Mouse (Mus musculus) spleen, embryonic (tissue): ENCODE measurements at regions not wholly inside any gene's neighbourhood (a gene's known extent, or its start where the extent isn't known, plus 50 kb on each side); places are given as distances from the start of the nearest gene placed in this dataset.

Source experiments
- CTCF ChIA-PET: fragments of 350-600 bp; sonication (Branson Sonifier 250); formaldehyde crosslinking; loops from one replicate; lab custom pipeline; 2022; lab: Charles Lee

DNA sequence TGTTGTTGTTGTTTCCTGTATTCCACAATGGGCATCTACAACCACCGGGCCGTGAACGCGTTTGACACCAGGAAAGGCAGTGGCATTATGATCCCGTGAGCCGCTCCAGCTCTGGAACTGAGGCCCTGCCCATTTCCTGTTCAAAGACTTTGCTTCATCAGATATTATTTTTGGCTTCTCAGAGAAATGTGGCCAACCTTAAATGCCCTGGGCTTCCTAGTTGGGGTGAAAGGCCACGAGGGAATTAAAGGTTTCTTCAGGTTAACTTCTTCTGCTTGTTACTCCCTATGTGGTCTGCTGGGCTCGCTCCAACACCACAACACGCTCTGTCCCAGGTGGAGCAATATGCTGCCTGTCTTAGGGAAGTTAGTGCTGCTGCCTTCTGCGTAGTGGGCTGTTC, 249.8 kb downstream of the Cog6 start:
- CTCF ChIA-PET: interaction anchor here (0.5 kb wide), 1 partner anchor 59 kb away, joined by 9 read pairs; no protein-coding TSS in a partner anchor

DNA sequence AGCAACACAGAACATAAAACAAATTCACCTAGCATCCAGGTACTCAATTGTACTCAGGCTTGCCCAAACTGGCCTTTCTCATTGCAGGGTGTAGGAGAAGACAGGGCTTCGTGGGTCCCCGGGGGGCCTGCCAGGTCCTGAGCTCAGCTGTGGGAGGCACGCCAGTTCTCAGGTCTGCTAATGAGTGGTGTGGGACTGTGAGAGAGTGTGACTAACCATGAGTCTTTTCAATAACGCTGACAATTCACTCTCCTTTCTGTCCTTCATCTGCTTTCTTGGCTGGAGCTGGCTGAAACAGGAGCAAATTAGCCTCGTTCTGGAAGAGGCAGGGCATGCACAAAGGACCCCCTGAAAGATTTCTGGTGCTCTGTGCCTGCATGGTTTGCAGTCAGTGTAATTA, 250.2 kb downstream of the Cog6 start:
- CTCF ChIA-PET: no interaction called here

DNA sequence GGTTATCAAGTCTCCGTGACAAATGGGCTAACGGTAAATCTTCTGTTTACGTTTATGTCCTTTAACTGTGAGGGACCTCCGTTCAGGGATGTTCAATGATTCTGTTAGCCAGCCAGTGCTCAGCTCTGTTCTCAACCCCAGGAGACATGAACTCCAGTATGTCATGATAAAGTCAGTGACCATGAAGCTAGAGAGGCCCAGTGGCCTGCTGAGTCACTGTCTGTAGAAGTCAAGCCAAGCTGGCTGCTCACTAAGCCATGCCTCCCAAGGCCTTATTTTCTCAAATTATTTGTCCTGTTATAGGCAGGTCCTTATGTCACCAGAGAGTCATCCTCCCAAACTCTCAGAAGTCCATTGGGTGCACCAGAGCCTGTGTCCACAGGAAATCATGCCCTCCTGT, 252.9 kb downstream of the Cog6 start:
- CTCF ChIA-PET: no interaction called here

DNA sequence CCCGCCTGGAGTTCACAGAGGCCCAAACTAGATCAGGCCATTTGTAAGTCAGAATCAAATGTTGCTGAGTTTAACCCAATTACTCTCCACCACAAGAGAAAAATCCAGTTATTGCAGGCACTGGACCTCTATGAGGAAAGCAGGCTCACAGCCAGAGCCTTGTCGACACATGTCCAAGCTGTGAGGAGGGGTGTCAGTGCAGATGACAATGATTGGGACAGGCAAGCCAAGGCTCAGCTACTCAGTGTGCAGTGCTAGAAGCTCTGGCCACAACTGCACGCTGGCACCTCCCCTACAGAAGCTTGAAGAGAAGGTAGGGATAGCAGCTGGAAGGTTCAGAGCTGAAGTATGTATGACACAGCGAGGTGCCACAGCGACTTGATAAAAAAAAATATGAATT, 253.4 kb downstream of the Cog6 start:
- CTCF ChIA-PET: no interaction called here

DNA sequence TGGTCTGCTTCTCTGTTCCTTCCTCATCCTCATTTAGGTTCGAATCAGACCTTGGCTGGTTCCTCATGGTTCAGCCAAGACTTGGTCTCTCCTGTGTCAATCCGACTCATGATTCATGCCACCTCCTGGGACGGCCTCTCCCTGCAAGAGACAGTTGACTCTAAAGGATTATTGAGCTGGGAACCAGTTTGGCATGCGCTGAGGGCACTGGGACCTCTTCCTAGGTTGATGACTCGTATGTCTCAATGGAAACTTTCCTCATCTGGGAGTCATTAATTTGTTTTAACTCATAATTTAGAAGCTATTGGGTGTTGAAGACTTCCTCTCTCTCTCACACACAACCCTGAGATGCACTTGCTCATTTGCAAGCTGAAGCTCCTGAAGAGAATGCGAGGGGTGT, 254.5 kb downstream of the Cog6 start:
- CTCF ChIA-PET: no interaction called here

DNA sequence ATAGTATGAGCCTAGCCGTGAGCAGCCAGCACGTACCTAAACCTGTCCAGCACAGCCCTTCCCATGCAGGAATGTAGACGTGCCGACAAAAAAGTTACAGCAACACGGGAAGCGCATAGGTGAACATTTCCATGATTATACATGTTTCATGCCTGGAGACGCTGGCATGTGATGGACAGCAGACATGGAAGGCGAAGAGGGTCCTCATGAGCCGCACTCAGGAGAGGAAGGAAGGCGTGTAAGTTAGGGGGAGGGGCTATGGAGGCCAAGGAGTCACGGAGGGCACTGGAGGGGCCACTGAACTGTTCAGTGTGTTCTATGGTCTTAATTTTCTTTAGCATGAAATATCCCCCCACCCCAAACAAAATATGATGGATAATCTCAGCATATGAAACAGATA, 257.2 kb downstream of the Cog6 start:
- CTCF ChIA-PET: interaction anchor here (1.3 kb wide), 1 partner anchor 502 kb away, joined by 8 read pairs; no protein-coding TSS in a partner anchor

DNA sequence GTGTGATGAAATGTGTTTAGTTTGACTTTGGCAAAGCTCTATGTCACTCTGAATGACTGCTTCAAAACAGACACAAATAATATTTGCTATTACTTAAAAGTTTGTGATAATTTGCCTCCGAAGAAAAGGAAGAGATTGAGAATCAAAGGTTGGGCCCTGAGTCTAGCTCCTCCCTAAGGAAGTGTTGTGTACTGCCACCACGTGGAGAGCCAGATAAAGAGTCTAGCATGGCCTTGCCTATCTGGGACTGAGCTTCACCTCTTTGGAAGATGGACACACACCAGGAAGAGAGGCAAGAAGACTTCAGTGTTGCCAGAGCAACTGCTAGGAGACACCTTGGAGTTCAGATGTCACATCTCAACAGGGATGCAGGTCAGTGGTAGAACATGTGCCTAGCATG, 258.5 kb downstream of the Cog6 start:
- CTCF ChIA-PET: interaction anchor here (0.6 to 1.3 kb wide), 3 partner anchors 91 to 501 kb away, joined by 3 to 8 read pairs (median 8); no protein-coding TSS in a partner anchor

DNA sequence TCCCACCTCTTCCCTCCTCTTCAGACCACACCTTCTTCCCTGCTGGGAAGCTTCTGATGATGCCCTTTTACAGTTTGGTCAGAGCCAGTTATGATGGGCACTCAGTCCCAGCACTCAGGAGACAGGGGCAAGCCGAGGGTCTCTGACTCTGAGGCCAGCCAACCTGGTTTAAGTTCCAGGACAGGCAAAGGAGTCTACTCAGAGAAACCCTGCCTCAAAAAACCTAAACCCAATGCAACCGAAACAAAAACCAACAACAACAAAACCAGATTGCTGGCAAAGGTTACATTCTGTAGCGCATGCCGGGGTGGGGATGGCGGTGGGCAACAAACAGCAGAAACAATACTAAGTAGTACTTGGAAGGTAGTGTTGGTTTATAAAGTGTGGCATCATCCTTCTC, 260.2 kb downstream of the Cog6 start:
- CTCF ChIA-PET: interaction anchor here (0.5 kb wide), 1 partner anchor 425 kb away, joined by 4 read pairs; no protein-coding TSS in a partner anchor

DNA sequence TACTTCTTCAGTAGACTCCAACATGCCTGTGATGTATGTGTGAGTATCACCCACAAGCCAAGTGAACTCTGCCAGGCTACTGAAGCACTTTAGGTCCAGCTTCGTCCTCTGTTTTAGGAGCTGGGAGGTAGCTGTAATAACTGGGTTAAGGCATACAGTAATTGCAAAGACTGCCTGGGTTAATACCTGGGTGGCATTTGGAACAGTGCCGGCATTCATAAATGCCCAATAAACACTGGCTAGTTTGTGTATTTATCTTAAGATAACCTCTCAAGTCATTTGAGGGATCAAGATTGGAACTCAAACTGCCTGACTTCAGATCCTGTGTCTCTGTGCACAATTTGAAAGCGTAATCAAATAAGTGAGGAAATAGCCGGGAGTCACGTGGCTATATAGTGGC, 261.0 kb downstream of the Cog6 start:
- CTCF ChIA-PET: interaction anchor here (0.7 kb wide), 1 partner anchor 47 kb away, joined by 3 read pairs; no protein-coding TSS in a partner anchor

DNA sequence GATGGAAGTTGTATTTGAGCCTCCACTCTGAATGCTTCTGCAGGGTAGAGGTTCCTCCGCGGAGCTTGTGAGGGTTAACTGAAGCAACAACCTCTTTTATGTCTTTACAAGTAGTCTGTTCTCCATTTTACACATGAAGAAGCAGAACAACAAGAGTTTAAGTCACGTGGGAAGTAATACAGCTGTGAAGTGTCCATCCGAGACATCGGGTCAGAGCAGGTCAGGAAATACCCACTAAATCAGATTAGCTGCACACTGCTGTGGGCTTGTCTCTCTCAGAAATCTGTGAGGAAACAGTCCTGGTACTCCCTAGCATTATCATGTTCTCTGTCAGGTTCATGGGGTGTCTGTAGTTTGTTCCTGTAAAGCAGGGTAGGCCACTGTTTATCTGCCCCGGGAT, 262.1 kb downstream of the Cog6 start:
- CTCF ChIA-PET: interaction anchor here (0.6 kb wide), 1 partner anchor 127 kb away, joined by 3 read pairs; no protein-coding TSS in a partner anchor

DNA sequence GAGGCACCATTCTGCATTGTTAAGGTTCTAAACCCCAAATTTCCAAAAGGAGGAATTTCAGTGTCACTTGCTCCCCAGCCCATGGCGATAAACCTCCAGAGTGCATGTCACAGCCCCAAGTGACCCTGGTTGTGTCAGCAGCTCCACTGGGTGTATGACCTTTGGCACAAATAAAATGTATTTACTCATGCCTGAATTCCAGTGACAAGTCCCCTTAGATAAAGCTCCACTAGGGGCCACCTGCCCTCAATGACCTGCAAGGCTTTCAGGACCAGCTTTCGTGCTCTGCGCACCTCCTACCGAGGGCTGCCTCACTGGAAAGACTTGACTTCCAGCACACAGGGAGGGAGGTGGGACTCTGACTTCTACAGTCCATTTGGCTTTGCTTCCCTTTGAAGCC, 262.6 kb downstream of the Cog6 start:
- CTCF ChIA-PET: interaction anchor here (0.6 kb wide), 3 partner anchors 43 to 290 kb away, joined by 3 to 12 read pairs (median 3); no protein-coding TSS in a partner anchor

DNA sequence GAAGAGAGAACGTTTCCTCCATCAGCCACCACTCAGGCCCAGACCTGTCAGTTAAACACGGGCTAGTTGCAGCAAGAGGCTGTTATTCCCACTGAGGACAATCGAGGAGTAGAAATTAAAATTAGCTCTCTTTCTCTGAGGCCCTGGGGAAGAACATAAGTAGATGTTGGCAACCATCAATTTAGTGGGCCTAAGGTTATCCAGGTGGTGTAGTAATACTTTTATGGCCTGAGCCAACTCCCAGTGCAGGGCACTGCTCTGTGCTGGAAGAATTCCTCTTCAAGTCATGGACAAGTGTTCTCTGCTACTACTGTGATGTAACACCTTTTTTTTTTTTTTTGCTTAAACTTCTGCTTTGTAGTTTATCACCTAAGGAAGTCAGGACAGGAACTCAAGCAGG, 270.1 kb downstream of the Cog6 start:
- CTCF ChIA-PET: interaction anchor here (0.7 kb wide), 1 partner anchor 852 kb away, joined by 5 read pairs; no protein-coding TSS in a partner anchor

DNA sequence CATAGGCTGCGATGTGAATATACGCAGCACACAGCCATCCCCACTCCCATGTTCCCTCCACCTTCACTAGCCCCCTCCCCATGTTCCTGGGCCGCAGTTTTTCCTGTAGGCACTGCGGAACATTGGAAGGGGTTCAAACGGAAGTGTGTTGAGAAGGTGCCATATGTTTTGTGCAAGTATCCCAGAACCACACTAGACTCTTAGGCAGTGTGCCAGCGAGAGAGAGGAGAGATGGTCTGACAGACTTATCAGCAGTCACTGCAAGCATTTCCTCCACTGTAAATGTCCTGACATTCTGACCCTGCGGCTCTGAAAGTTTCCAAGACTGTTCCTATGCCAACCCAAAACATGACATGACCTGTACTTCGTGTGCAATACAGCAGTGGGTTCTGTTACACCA, 272.7 kb downstream of the Cog6 start:
- CTCF ChIA-PET: interaction anchor here (0.7 kb wide), 1 partner anchor 13 kb away, joined by 4 read pairs; no protein-coding TSS in a partner anchor

DNA sequence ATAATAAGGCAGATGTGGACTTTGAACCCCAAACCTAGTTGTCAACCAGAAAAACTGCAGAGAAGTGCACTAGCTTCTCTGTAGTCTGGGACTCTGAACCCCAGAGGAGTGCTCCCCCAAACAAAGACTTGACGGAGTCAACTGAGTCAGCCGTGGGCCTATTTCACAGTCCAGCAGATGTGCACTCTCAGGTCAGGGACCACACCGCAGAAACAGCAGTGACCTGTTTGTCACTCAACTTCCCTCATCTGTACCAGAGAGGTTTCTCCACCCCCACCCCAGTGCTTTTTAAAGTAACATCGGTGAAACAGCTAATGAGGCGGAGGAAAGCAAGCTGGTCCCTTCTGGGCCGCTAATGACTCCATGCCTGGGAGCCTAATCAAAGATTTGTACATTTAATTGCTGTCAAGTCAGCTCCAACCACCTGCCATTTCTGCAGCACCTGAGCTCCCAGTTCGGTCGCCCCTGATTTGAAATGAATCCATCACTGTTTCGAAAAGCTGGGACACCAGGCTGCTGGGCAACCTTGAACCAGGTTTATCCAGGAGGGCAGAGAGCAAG, 276.5 kb downstream of the Cog6 start:
- CTCF ChIA-PET: interaction anchor here (0.7 kb wide), 2 partner anchors 370 to 382 kb away, joined by 4 read pairs; no protein-coding TSS in a partner anchor

DNA sequence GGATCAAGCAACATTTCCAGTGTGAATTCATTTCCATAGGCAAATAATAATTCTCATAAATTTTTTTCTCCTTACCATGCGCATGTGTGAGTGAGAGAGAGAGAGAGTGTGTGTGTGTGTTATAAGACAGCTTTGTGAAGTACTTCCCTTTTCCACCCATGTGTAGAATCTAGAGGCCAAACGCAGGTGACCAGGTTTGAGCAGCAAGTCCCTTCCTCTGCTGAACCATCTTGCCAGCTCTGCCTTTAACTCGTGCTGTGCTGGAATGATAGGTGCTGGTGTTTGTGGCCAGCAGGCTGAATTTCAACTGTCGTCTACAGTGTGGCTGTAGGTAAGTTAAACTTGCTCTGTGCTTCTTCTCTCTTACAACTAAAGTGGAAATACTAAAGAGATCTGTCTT, 277.5 kb downstream of the Cog6 start:
- CTCF ChIA-PET: no interaction called here

DNA sequence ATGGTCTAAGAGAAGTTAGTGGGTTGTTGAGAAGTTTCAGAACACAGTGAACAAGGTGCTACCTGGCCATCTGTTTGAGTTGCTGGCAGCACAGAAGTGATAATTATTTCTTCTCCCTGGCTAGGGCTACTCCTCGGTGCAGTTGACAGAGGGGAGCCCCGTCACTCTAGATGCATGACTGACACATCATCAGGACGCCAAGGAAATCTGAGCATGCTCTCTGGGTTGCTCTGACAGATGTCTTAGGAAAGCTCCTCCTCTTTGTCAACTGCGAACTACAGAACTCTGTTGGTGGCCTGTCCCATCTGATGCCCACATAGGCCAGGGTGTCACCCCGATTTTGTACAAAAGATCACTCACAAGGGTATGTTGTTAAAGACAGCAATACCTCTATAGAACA, 278.7 kb downstream of the Cog6 start:
- CTCF ChIA-PET: no interaction called here

DNA sequence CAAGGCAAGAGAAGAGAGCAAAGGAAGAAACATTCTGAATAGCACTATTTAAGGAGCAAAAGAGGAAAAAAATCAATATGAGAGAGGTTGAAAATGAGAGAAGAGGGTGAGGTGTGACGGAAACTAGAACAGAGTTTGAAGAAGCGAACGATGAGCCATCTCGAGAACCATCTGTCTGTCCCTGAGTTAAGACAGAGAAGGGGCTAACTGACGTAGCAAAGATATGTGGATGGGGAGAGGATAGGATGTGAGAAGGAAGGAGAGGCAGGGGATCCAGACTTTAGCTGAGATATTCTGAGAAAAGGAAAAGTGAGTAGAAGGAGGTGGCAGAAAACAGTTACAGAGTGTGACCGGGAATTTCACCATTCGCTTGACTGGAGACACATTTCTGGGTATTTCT, 281.1 kb downstream of the Cog6 start:
- CTCF ChIA-PET: no interaction called here

DNA sequence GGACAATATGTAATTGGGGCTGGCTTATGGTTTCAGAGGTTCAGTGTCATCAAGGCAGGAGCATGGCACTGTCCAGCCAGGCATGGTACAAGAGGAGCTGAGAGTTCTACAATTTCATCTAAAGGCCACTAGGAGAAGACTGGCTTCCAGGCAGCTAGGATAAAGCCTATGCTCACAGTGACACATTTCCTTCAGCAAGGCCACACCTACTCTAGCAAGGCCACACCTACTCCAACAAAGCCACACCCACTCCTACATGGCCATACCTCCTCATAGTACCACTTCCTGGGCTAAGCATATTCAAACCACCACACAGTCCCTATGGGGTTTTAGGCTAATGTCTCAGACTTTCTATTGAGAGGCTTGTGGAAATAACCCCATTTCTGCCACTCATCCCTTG, 285.1 kb downstream of the Cog6 start:
- CTCF ChIA-PET: no interaction called here

DNA sequence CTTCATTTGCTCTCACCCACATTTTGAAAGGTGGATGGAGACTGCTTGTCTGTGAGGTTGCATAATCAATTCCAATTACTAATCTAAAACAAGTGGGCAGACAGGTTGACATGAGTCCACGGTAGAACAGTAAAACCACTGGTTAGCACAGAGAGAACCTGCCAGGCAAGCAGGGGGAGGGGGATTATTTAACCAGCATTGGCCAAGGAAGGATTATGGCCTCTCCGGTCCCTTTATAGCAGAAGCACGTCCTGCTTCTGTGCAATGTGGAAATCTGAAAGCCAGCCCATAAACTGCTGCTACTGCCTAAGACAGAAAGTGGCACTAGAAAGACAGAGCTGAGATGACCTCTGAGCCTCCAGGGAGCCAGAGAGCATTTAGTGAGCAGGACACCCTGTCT, 285.5 kb downstream of the Cog6 start:
- CTCF ChIA-PET: no interaction called here

DNA sequence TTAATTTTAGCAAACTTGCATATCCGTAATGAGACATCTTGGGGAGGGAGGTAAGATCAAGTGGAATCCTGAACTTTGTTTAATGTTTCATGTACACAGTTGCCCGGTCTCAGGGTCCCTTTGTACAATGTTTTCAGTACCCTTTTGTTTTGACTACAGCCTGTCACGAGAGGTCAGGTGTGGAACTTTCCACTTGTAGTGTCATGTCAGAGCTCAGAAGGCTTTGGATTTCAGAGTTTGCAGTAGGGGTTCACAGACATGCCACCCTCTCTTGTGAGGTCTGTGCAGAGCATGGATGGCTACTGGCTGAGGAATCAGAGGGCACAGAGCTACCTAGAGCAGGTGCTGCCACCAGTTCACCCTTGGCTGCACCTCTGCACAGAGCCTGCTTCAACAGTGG, 287.3 kb downstream of the Cog6 start:
- CTCF ChIA-PET: no interaction called here

DNA sequence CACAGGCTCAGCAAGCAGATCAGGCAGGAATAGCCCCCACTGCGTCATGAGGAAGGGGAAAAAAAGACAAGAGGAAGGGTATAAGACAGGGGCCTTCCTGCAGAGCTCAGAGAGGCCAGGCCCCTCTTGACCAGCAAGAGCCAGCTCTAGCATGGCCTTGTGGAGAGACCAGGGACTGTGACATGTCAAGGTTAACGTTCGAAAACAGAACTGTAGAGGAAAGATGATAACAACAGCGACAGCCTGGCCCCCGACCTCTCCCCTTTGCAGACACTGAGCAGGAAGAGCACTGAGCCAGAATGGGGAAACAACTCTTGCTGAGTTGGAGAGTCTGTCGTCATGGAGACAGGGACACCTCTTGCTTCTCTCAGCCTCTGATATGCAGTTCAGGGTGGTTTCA, 288.2 kb downstream of the Cog6 start:
- CTCF ChIA-PET: no interaction called here

DNA sequence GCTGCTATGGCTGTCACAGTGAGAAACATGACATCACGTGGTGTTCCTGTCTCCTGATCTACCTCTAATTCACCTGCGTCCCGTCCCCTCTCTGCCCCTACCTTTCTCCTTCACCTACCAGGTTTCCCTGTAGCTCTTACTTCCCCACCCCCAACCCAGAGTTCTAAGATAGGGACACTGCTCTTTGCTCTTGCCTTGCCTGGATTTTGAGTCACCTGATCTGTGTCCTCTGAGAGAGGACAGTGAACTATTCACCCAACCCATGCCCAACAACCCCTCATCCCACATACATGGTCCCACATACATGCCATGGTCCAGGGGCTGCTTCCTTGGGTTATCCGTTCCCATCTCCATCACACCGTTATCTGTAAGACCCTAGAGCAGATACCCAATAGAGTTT, 288.6 kb downstream of the Cog6 start:
- CTCF ChIA-PET: interaction anchor here (0.6 to 0.8 kb wide), 2 partner anchors 78 to 462 kb away, joined by 3 to 4 read pairs; no protein-coding TSS in a partner anchor

DNA sequence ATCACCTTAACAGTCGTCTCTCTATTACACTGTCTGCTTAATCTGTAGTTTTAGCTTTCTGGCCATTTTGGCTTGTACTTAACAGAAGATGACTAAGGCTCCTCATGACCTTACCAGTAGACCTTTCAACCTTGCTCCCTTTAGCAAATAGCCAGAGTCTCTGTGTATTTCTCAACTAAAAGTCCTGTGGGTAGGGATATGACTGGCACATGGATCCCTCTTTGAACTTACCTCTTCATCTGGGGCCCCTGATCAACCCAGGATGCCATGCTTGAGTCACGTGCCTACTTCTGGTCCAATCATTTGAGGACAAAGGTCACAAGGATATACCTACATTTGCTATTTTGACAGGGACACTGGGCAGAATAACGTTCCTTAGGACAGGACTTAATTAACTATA, 292.7 kb downstream of the Cog6 start:
- CTCF ChIA-PET: interaction anchor here (0.6 kb wide), 1 partner anchor 44 kb away, joined by 3 read pairs; no protein-coding TSS in a partner anchor
